Mouse (Mus musculus): ENCODE results near the gene Pex16.

DNA sequence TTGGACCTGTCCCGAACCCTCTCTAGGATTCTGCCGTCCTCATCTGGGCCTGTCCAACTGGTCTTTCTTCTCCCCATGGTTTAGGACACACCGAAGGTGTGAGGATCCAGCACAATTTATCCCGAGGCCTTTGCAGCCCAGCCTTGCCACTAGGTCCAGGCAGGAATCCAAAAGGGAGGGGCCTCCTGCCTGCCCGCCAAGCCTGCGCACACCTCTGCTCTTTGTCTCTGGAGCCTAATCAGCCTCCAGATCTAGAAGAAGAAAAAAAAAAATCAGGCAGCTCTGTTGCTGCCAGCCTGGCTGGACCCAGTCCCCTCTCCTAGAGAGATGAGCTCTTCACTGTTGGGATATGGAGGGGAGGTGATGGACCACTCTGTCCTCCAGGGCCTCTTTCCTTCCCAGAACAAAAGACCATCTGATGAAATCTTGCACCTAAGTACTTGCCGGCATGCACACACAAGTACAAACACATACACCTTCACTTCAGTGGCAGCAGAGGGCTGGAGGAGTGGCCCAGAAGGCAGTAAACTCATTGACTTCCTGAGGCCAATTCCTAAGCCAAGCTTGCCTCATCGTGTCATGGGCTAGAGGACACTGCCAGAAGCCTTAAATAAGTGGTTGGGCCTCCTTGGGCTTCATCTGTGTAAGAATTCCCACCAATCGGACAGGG lies 1.6 kb upstream of the Pex16 start:
- TF ChIP-seq CTCF (IDR thresholded peaks at IDR 0.05; ENCODE audit: control insufficient read depth, insufficient read depth, low read length) (no peak), POLR2A (IDR thresholded peaks at IDR 0.05; ENCODE audit: borderline replicate concordance, control insufficient read depth, low read depth, low read length) (no peak)
